Mouse (Mus musculus) midbrain, postnatal 0 days (tissue): ENCODE results near the gene Mrpl18. TPM values are rescaled to one million over a fixed set of nuclear protein-coding genes. Genes with fewer than 3 reads are reported as not detected.
"Not testable (repeated sequence)": the region's sequence is repeated elsewhere in the genome, so short reads cannot be mapped to it uniquely, and the experiment has no call there.

ENCODE experiments used
- ATAC-seq: fragments of 200-750 bp; cut with Nextera tagmentation; 2 replicates; pipeline ENCODE4 v1.8.0; 2017; ENCODE audit warnings: moderate number of reproducible peaks, mild to moderate bottlenecking, moderate TSS enrichment, moderate library complexity; ENCODE audit not compliant: low FRiP score
- DNase-seq: peaks from one replicate; pipeline ENCODE4 v3.0.0-alpha.2; 2015; ENCODE audit warnings: low spot score
- H3K27ac ChIP-seq: fragments of 300-500 bp; sonication (generic); 2 replicates; pipeline ENCODE4 v1.5.1; 2014; ENCODE audit warnings: low read depth, mild to moderate bottlenecking, low read length, mixed read lengths
- H3K27me3 ChIP-seq: fragments of 300-500 bp; sonication (generic); 2 replicates; pipeline ENCODE4 v1.6.1; 2014; ENCODE audit warnings: low read length, control low read depth, mixed read lengths; ENCODE audit not compliant: insufficient read depth
- H3K36me3 ChIP-seq: fragments of 300-500 bp; sonication (generic); 2 replicates; pipeline ENCODE4 v1.6.1; 2014; ENCODE audit warnings: low read length, control low read depth, mixed read lengths; ENCODE audit not compliant: insufficient read depth
- H3K4me1 ChIP-seq: fragments of 300-500 bp; sonication (generic); 2 replicates; pipeline ENCODE4 v1.6.1; 2014; ENCODE audit warnings: mild to moderate bottlenecking, control low read depth, antibody characterized with exemption, low read length, mixed read lengths; ENCODE audit not compliant: insufficient read depth
- H3K4me2 ChIP-seq: fragments of 300-500 bp; sonication (generic); 2 replicates; pipeline ENCODE4 v1.6.1; 2014; ENCODE audit warnings: low read depth, mild to moderate bottlenecking, low read length, mixed read lengths; ENCODE audit not compliant: poor library complexity, severe bottlenecking
- H3K4me3 ChIP-seq: fragments of 300-500 bp; sonication (generic); 2 replicates; pipeline ENCODE4 v1.5.1; 2014; ENCODE audit warnings: low read depth, mild to moderate bottlenecking, low read length, moderate library complexity
- H3K9ac ChIP-seq: fragments of 300-500 bp; sonication (generic); replicated peaks from 2 replicates; pipeline ENCODE4 v1.6.1; 2014; ENCODE audit warnings: mild to moderate bottlenecking, low read length, moderate library complexity, mixed read lengths; ENCODE audit not compliant: poor library complexity, severe bottlenecking
- H3K9me3 ChIP-seq: fragments of 300-500 bp; sonication (generic); 2 replicates; pipeline ENCODE4 v1.6.1; 2016; ENCODE audit warnings: low read length, control low read depth
- CTCF ChIP-seq: IDR thresholded peaks from 2 replicates; pipeline ENCODE4 v1.5.1; 2016; ENCODE audit warnings: antibody characterized with exemption, mild to moderate bottlenecking
- WGBS: fragments of 180-500 bp; shearing (Covaris S2); extraction: QIAGEN DNeasy Blood & Tissue Kit; methylation state at CpG from one replicate; pipeline ENCODE4 v1.1.7; 2014; 5-methylcytosine and 5-hydroxymethylcytosine counted together
- polyA plus RNA-seq: library from polyadenylated mRNA; unstranded; fragments of >200 nt; fragmentation: Nextera tagmentation; extraction: Ambion mirVana; gene quantifications from 2 replicates; pipeline ENCODE4 v1.2.1, GENCODE M21; 2015
- total RNA-seq: library from RNA; depleted of rRNA; stranded (reverse); fragments of >200 nt; gene quantifications from 2 replicates; pipeline ENCODE4 v1.2.3, GENCODE M21; 2014

Gene Mrpl18
- total and polyA plus RNA-seq, 2 experiments from 2014 or later = 34.0 to 118 TPM

DNA sequence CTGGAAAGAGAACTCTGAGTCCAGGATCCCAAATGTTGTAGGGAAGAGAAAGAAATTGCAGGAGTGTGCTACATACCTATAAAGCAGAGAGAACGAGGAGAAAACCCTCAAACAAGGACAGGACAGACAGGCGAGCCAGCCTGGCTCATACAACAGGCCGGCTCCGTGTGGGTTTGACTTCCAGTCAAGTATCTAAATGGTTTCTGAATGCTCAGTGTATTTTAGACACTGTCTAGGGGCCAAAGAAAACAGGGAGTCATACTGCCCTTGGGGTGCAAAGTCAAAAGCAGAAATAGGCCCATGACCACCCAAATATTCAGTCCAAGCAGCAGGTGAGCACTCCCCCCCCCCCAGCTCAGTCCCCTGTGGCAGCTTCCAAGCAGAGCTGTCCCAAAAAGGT, 10.3 kb downstream of the Mrpl18 start:
- no peak overlapping the region for H3K4me2 ChIP-seq
- H3K9ac ChIP-seq = no peak overlapping the region
- H3K4me1 ChIP-seq = no peaks in the 10 kb centered on the region
- H3K27me3 ChIP-seq = no peaks in the 10 kb centered on the region
- TF ChIP-seq CTCF = no peak
- 92% methylated on average over 4 of the region's 4 CpGs for WGBS
- H3K9me3 ChIP-seq = no peaks in the 10 kb centered on the region
- no peak overlapping the region for H3K4me3 ChIP-seq
- DNase-seq = no peak
- H3K36me3 ChIP-seq = peaks cover 23% of the 10 kb centered on the region; the same call in 1 of the 2 replicates
- no peak overlapping the region for H3K27ac ChIP-seq
- ATAC-seq = no peak

DNA sequence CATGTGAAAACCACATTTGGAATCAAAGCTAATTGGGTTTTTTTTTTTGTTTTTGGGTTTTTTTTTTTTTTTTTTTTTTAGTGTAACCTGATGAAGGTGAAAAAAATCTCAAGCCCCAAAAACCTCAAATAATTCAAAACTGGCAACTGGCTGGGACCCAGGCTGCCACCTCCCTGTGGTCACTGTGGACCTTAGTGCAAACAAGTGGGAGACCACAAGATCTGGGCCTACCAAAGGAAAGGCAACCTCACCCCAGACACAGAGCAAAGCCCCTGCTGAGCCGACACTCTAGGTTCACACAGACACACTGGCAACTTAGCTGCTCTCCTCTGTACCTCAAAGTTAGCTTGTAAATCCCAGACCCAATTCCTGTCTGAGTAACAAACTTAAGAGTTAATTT, 11.8 kb downstream of the Mrpl18 start:
- Histone ChIP-seq H3K36me3 (peaks cover 13% of the 10 kb centered on the region; the same call in 1 of the 2 replicates), H3K9me3 (no peaks in the 10 kb centered on the region), H3K27me3 (no peaks in the 10 kb centered on the region), H3K4me2 (no peak overlapping the region), H3K9ac (no peak overlapping the region), H3K4me3 (no peak overlapping the region), H3K4me1 (no peaks in the 10 kb centered on the region), H3K27ac (no peak overlapping the region)
- DNase-seq (no peak), ATAC-seq (no peak)
- TF ChIP-seq CTCF = no peak
- WGBS = 70% methylated on average over 1 of the region's 1 CpGs

DNA sequence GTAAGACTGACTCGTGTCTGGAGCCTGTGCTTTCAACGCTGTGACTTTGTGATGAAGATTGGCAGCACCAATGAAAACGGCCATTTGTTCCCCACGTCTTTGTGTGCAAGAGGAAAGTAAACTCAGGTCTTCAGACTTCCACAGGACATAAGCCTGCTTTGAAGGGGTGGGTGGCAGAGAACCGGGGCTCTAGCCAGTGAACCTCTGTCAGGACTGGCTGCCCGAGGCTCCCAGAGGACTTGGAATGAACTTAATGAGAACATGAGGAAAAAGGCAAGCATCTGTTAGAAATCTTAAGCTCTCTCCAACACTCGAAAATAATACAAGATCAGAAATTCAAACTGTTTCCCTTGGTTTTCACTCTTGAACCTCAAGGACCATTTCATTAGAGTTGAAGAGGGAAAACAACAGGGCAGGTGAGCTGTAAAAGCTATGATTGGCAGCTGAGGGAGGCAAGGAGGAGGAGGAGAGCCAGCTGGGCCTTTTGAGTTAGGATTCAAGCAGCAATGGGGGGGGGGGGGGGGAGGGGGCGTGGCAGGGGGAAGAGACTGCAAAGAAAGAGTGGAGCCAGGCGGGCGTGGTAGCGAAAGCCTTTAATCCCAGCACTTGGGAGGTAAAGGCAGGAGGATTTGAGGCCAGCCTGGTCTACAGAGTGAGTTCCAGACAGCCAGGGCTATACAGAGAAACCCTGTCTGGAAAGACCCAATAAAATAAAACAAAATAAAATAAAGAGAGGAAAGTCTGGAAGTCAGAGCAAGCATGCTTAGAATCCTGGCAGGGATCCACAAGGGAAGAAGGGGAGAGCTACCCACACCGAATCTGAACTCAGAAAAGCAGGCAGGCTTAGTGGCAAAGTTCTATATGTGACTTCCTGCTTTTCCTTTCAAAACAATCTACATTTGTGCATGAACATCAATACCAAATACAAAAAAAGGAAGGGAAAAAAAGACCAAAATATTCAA, 12.5 kb downstream of the Mrpl18 start:
- Histone ChIP-seq H3K9ac (no peak overlapping the region), H3K4me3 (no peak overlapping the region), H3K4me2 (no peak overlapping the region), H3K4me1 (no peaks in the 10 kb centered on the region), H3K27me3 (no peaks in the 10 kb centered on the region), H3K9me3 (no peaks in the 10 kb centered on the region), H3K27ac (no peak overlapping the region), H3K36me3 (peaks cover 12% of the 10 kb centered on the region; the same call in 1 of the 2 replicates)
- DNase-seq = no peak
- TF ChIP-seq CTCF = no peak
- no peak for ATAC-seq
- 21% methylated on average over 11 of the region's 12 CpGs for WGBS

DNA sequence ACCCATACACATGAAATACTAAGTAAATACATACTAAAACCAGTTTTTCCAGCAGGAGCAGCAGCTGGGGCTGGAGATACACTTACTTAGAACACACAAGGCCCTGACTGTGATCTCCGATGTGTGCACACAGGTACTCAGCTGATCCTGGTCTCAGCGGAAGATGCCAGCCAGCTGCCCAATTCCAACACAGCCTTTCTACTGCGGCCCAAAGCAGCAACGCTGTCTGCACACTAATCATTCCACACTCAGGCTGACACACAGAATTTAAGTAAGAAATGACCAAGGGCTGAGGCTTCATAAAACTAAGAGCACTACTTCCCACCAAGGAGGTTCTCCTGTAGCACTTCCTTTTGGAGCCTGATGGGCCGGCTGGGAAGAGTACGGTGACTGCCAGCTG, 13.9 kb downstream of the Mrpl18 start:
- Histone ChIP-seq H3K9me3 (no peaks in the 10 kb centered on the region), H3K27me3 (no peaks in the 10 kb centered on the region), H3K4me1 (no peaks in the 10 kb centered on the region), H3K9ac (no peak overlapping the region), H3K36me3 (0 out of 2 replicates have a peak, but pooled peaks cover 12% of the 10 kb centered on the region), H3K4me2 (no peak overlapping the region), H3K4me3 (no peak overlapping the region), H3K27ac (no peak overlapping the region)
- no peak for DNase-seq
- no peak for TF ChIP-seq CTCF
- WGBS = 95% methylated on average over 6 of the region's 6 CpGs
- ATAC-seq = no peak

DNA sequence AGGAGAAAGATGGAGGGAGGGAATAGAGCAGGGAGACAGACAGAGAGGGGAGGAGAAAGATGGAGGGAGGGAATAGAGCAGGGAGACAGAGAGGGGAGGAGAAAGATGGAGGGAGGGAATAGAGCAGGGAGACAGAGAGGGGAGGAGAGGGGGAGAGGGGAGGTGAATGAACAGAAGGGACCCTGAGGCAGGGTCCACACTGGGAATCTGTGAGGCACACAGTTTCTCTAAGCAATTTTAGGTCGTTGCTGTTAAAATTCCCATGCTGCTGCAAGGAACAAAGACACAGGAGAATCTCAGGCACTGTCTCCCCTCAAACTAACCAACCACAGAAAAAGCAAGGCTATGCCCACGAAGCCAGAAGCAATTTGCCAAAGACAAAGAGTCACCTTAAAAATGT, 17.5 kb downstream of the Mrpl18 start:
- not testable (repeated sequence) for H3K9ac ChIP-seq, H3K4me1 ChIP-seq, H3K27me3 ChIP-seq, ATAC-seq, H3K9me3 ChIP-seq, H3K4me2 ChIP-seq, H3K36me3 ChIP-seq, H3K4me3 ChIP-seq
- DNase-seq = peak; percentile 18
- WGBS = 22% methylated on average over 2 of the region's 2 CpGs
- H3K27ac ChIP-seq = peak overlapping the region; percentile 68; the same call in 1 of the 2 replicates

DNA sequence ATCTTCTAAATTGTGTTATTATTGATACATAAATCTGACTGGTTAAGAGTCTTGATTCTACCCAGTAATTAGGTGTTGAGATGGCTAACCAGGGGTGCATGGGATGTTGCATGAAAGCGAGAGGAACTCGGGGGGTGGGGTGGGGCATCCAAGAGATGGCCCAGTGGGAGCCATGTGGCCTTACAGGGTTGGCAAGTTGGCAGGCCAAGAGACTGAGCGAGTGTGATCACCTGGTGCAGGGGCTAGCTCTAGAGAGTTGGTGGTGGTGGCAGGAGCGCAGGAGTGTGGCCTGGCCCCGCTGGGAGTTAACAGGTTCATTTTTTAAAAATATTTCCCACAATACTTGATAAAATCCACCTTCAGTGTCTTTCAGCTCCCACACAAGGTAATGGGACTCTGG, 18.5 kb downstream of the Mrpl18 start:
- TF ChIP-seq CTCF = no peak
- H3K9ac ChIP-seq = no peak overlapping the region
- H3K4me3 ChIP-seq = no peak overlapping the region
- DNase-seq (peak; percentile 17), ATAC-seq (peak; percentile 28; the same call in 1 of the 2 replicates)
- no peaks in the 10 kb centered on the region for H3K4me1 ChIP-seq
- WGBS = 86% methylated on average over 5 of the region's 5 CpGs
- H3K9me3 ChIP-seq = no peaks in the 10 kb centered on the region
- H3K27ac ChIP-seq = no peak overlapping the region
- no peak overlapping the region for H3K4me2 ChIP-seq
- H3K27me3 ChIP-seq = no peaks in the 10 kb centered on the region
- H3K36me3 ChIP-seq = no peaks in the 10 kb centered on the region; the same call in 1 of the 2 replicates
